Mouse (Mus musculus) CD4-positive, CD25-positive, alpha-beta regulatory T cell, adult 4 months (primary cell): ENCODE measurements around the gene Prr15. TPM values are rescaled to one million over a fixed set of nuclear protein-coding genes. Genes with fewer than 3 reads are reported as not detected.

Experiments
- ATAC-seq: one replicate; pipeline ENCODE4 v1.8.0; 2017
- polyA plus RNA-seq, 2 experiments: library from polyadenylated mRNA; unstranded; fragments of 100-300 nt; shearing (Covaris generic); gene quantifications; one replicate each; pipeline ENCODE4 v1.2.1; 2017

The Prr15 gene
- polyA plus RNA-seq: under 1 TPM in 1 of 2 experiments, not detected in 1; 0.56 TPM

GRCm38 (mm10) chr6:54325246-54325885 is at the start of gene Prr15:
Gene Prr15, plus strand, starts transcription at chr6:54325835.
- no peak for ATAC-seq

GRCm38 (mm10) chr6:54277234-54277633 is 48.4 kb upstream of the Prr15 start:
- ATAC-seq: no peak

- ATAC-seq: no peak
Observed at GRCm38 (mm10) chr6:54277828-54278227, 47.8 kb upstream of the Prr15 start.

- ATAC-seq: no peak
Observed at GRCm38 (mm10) chr6:54278613-54279012, 47.0 kb upstream of the Prr15 start.

- no peak for ATAC-seq
Observed at GRCm38 (mm10) chr6:54279391-54279790, 46.2 kb upstream of the Prr15 start.

GRCm38 (mm10) chr6:54280248-54280647 is 45.4 kb upstream of the Prr15 start:
- no peak for ATAC-seq

- ATAC-seq: no peak
Observed at GRCm38 (mm10) chr6:54283299-54283698, 42.3 kb upstream of the Prr15 start.

- no peak for ATAC-seq
Observed at GRCm38 (mm10) chr6:54284167-54284711, 41.4 kb upstream of the Prr15 start.

GRCm38 (mm10) chr6:54286813-54287212 is 38.8 kb upstream of the Prr15 start:
- ATAC-seq: no peak

GRCm38 (mm10) chr6:54289774-54290500 is 35.7 kb upstream of the Prr15 start:
- no peak for ATAC-seq

GRCm38 (mm10) chr6:54297231-54297630 is 28.4 kb upstream of the Prr15 start:
- no peak for ATAC-seq

- no peak for ATAC-seq
Observed at GRCm38 (mm10) chr6:54299417-54299816, 26.2 kb upstream of the Prr15 start.

GRCm38 (mm10) chr6:54305777-54306176 is 19.9 kb upstream of the Prr15 start:
- no peak for ATAC-seq

- ATAC-seq: no peak
Observed at GRCm38 (mm10) chr6:54313071-54313470, 12.6 kb upstream of the Prr15 start.

GRCm38 (mm10) chr6:54318618-54319017 is 7.0 kb upstream of the Prr15 start:
- ATAC-seq: no peak

GRCm38 (mm10) chr6:54319198-54319597 is 6.4 kb upstream of the Prr15 start:
- ATAC-seq: no peak

- no peak for ATAC-seq
Observed at GRCm38 (mm10) chr6:54320236-54320635, 5.4 kb upstream of the Prr15 start.

- ATAC-seq: no peak
Observed at GRCm38 (mm10) chr6:54326671-54327625, 1.3 kb downstream of the Prr15 start.

GRCm38 (mm10) chr6:54327626-54328003 is 2.0 kb downstream of the Prr15 start:
- no peak for ATAC-seq

GRCm38 (mm10) chr6:54328783-54329182 is 3.1 kb downstream of the Prr15 start:
- ATAC-seq: no peak

- ATAC-seq: no peak
Observed at GRCm38 (mm10) chr6:54329598-54329997, 4.0 kb downstream of the Prr15 start.

- ATAC-seq: no peak
Observed at GRCm38 (mm10) chr6:54330166-54330565, 4.5 kb downstream of the Prr15 start.

GRCm38 (mm10) chr6:54331765-54332164 is 6.1 kb downstream of the Prr15 start:
- ATAC-seq: no peak
